Mouse (Mus musculus) midbrain, postnatal 0 days (tissue): Measurements from ENCODE around the gene Cct5. TPM values are rescaled to one million over a fixed set of nuclear protein-coding genes. Genes with fewer than 3 reads are reported as not detected.
A peak's percentile ranks its signal among the peaks of the same experiment; 100 is the strongest.

Source experiments
- ATAC-seq: fragments of 200-750 bp; cut with Nextera tagmentation; 2 replicates; pipeline ENCODE4 v1.8.0; 2017; ENCODE audit warnings: moderate number of reproducible peaks, mild to moderate bottlenecking, moderate TSS enrichment, moderate library complexity; ENCODE audit not compliant: low FRiP score
- DNase-seq: peaks from one replicate; pipeline ENCODE4 v3.0.0-alpha.2; 2015; ENCODE audit warnings: low spot score
- H3K27ac ChIP-seq: fragments of 300-500 bp; sonication (generic); 2 replicates; pipeline ENCODE4 v1.5.1; 2014; ENCODE audit warnings: low read depth, mild to moderate bottlenecking, low read length, mixed read lengths
- H3K27me3 ChIP-seq: fragments of 300-500 bp; sonication (generic); 2 replicates; pipeline ENCODE4 v1.6.1; 2014; ENCODE audit warnings: low read length, control low read depth, mixed read lengths; ENCODE audit not compliant: insufficient read depth
- H3K36me3 ChIP-seq: fragments of 300-500 bp; sonication (generic); 2 replicates; pipeline ENCODE4 v1.6.1; 2014; ENCODE audit warnings: low read length, control low read depth, mixed read lengths; ENCODE audit not compliant: insufficient read depth
- H3K4me1 ChIP-seq: fragments of 300-500 bp; sonication (generic); 2 replicates; pipeline ENCODE4 v1.6.1; 2014; ENCODE audit warnings: mild to moderate bottlenecking, control low read depth, antibody characterized with exemption, low read length, mixed read lengths; ENCODE audit not compliant: insufficient read depth
- H3K4me2 ChIP-seq: fragments of 300-500 bp; sonication (generic); 2 replicates; pipeline ENCODE4 v1.6.1; 2014; ENCODE audit warnings: low read depth, mild to moderate bottlenecking, low read length, mixed read lengths; ENCODE audit not compliant: poor library complexity, severe bottlenecking
- H3K4me3 ChIP-seq: fragments of 300-500 bp; sonication (generic); 2 replicates; pipeline ENCODE4 v1.5.1; 2014; ENCODE audit warnings: low read depth, mild to moderate bottlenecking, low read length, moderate library complexity
- H3K9ac ChIP-seq: fragments of 300-500 bp; sonication (generic); replicated peaks from 2 replicates; pipeline ENCODE4 v1.6.1; 2014; ENCODE audit warnings: mild to moderate bottlenecking, low read length, moderate library complexity, mixed read lengths; ENCODE audit not compliant: poor library complexity, severe bottlenecking
- H3K9me3 ChIP-seq: fragments of 300-500 bp; sonication (generic); 2 replicates; pipeline ENCODE4 v1.6.1; 2016; ENCODE audit warnings: low read length, control low read depth
- CTCF ChIP-seq: IDR thresholded peaks from 2 replicates; pipeline ENCODE4 v1.5.1; 2016; ENCODE audit warnings: antibody characterized with exemption, mild to moderate bottlenecking
- WGBS: fragments of 180-500 bp; shearing (Covaris S2); extraction: QIAGEN DNeasy Blood & Tissue Kit; methylation state at CpG from one replicate; pipeline ENCODE4 v1.1.7; 2014; 5-methylcytosine and 5-hydroxymethylcytosine counted together
- polyA plus RNA-seq: library from polyadenylated mRNA; unstranded; fragments of >200 nt; fragmentation: Nextera tagmentation; extraction: Ambion mirVana; gene quantifications from 2 replicates; pipeline ENCODE4 v1.2.1, GENCODE M21; 2015
- total RNA-seq: library from RNA; depleted of rRNA; stranded (reverse); fragments of >200 nt; gene quantifications from 2 replicates; pipeline ENCODE4 v1.2.3, GENCODE M21; 2014; rRNA removed

The Cct5 gene
- total RNA-seq (336 and 346 TPM in 2 replicates), polyA plus RNA-seq (435 and 440 TPM in 2 replicates)

DNA sequence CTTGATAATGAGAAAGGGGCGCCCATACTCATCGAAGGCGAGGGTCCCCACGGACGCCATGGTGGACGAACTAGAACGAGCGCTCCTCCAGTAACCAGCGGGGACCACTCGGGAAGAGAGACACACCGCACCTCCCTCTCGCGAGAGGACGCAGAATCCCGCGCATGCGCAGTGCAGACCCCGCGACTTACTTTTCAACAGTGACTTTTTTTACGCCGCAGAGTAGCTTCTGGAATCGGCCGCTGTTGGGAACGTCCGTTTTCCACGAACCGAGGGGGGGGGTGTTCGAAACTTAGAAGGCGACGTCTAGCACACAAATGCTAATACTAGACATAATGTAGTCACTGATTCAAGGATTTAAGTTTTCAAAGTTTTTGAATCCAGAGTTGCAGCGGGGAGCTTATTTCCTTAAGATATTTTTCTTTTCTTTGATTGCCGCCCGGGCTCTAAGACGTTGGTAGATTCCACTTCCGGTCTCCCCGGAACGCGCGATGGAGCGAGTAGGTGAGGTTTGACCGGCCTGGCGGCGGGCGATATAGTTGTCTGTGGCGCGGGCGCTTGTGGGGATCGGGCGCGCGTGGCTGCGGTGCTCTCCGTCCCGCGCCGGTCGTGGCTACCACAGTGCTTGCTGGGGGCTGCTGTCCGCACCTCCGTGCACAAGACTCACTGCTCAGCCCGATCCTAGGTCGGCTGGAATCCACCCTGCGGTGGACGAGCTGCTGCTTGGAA, at the start of gene Cct5, which contains the start of gene Fam173b:
Gene Cct5, minus strand, starts transcription at position 159 of the 729 bp plus-strand sequence.
Gene Fam173b, plus strand, starts transcription at position 207 of the 729 bp plus-strand sequence.
- TF ChIP-seq CTCF, result no peak
- under 1% methylated on average over 63 of the region's 63 CpGs for WGBS
- ATAC-seq (peak; percentile 90), DNase-seq (peak; percentile 99)
- H3K4me2 ChIP-seq, result peak within 1 kb of the TSS; percentile 94
- no peaks in the 10 kb centered on the region for H3K9me3 ChIP-seq
- H3K9ac ChIP-seq, result peak within 1 kb of the TSS; percentile 76
- no peaks in the 10 kb centered on the region for H3K27me3 ChIP-seq
- peaks cover 4% of the 10 kb centered on the region for H3K36me3 ChIP-seq
- H3K4me1 ChIP-seq, result peaks cover 16% of the 10 kb centered on the region; the same call in 1 of the 2 replicates
- H3K27ac ChIP-seq, result peak within 1 kb of the TSS; percentile 89
- peak within 1 kb of the TSS; percentile 65 for H3K4me3 ChIP-seq

DNA sequence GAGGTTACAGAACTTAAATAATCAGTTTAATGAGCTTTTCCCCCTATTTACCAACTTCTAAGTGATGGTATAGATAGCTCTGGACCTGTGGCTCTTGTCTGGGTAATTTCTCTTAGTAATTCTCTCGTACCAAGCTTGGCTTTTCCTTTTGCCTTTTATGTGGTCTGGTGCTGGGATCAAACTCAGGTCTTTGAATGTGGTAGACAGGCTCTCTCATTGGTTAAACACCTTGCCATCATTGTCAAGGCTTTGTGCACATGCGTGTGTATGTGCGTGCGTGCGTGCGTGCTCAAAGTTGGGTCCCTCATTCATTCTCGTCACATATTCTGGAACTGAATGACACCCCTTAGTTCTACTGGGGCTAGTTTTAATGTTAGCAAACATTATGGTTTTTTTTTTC, 49.2 kb upstream of the Cct5 start:
- H3K9ac ChIP-seq, result no peak overlapping the region
- ATAC-seq (no peak), DNase-seq (no peak)
- TF ChIP-seq CTCF, result no peak
- H3K36me3 ChIP-seq, result no peaks in the 10 kb centered on the region
- WGBS, result 96% methylated on average over 7 of the region's 7 CpGs
- H3K4me1 ChIP-seq, result no peaks in the 10 kb centered on the region
- H3K4me2 ChIP-seq, result no peak overlapping the region
- H3K9me3 ChIP-seq, result no peaks in the 10 kb centered on the region
- H3K27ac ChIP-seq, result no peak overlapping the region
- no peaks in the 10 kb centered on the region for H3K27me3 ChIP-seq
- no peak overlapping the region for H3K4me3 ChIP-seq

DNA sequence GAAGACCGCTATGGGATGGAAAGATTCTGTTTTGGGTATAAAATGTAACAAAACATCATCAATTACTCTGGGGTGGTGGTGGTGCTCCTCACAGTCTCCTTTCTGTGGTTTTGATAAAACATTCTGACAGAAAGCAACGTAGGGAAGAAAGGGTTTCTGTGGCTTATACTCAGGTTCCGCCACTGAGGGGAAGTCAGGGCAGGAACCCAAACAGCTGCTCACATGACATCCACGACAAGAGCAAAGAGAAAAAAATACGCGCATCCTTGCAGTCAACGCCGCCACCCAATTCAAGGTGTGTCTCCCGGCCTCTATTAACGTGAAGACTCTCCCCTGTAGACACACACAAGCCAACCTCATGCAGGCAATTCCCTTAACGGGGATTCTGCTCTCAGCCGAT, 48.1 kb upstream of the Cct5 start:
- no peak overlapping the region for H3K4me2 ChIP-seq
- H3K27me3 ChIP-seq, result no peaks in the 10 kb centered on the region
- no peak for DNase-seq
- H3K4me1 ChIP-seq, result no peaks in the 10 kb centered on the region
- no peaks in the 10 kb centered on the region for H3K36me3 ChIP-seq
- 97% methylated on average over 12 of the region's 12 CpGs for WGBS
- no peak for TF ChIP-seq CTCF
- H3K9me3 ChIP-seq, result no peaks in the 10 kb centered on the region
- H3K9ac ChIP-seq, result no peak overlapping the region
- no peak for ATAC-seq
- no peak overlapping the region for H3K27ac ChIP-seq
- H3K4me3 ChIP-seq, result no peak overlapping the region

DNA sequence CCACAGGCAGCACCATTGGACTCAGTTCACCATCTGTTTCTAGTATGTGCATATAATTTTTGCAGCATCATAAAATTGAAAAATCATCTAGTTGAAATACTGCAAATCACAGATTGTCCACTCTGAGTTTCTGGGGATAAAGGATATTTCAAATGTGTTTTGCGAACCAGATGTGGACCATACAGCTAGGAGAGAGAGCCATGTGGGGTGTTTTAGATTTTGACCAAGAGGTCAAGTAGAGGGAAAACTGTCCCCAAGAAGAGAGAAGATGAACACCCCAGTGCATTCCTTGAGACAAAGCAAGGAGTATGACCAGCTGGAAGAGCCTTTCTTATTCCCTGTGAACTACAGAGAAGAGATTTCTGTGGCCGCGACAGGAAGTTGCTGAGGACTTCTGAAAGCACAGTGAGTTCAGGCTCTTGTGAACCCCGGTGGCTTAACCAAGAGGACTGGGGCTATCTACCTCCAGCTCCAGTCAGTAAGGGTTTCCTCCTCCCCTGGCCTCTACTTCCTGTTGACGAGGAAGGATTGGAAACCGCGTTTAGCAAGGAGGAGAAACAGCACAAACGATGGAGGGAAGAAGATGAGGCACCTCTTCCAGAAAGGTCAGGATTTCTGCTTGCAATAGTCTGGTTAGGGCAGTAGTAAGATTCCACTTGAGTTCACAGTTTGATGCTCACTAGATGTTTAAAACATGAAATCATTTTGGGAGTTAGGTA, 46.4 kb upstream of the Cct5 start:
- no peaks in the 10 kb centered on the region for H3K9me3 ChIP-seq
- no peaks in the 10 kb centered on the region for H3K4me1 ChIP-seq
- H3K4me3 ChIP-seq, result no peak overlapping the region
- H3K27me3 ChIP-seq, result no peaks in the 10 kb centered on the region
- H3K36me3 ChIP-seq, result no peaks in the 10 kb centered on the region
- H3K27ac ChIP-seq, result no peak overlapping the region
- no peak for TF ChIP-seq CTCF
- DNase-seq (no peak), ATAC-seq (no peak)
- 85% methylated on average over 8 of the region's 8 CpGs for WGBS
- no peak overlapping the region for H3K4me2 ChIP-seq
- H3K9ac ChIP-seq, result no peak overlapping the region

DNA sequence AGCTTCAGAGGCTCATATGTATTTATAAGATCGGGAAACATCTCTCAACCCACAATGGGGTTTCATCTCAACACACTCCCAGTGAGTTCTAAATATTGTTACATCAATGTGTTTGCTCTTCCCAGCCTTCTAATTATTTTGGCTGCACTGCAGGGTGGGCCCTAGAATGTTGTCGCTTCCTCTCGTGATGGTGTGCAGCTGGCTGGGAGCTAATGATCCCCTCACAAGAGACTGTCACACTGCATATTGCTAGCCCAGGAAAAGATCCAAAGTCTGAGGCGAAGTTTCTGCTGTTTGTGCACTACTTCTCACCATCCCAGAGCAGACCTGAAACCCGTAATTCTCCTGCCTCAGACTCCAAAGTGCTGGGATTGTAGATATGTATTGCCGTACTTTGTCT, 45.6 kb upstream of the Cct5 start:
- TF ChIP-seq CTCF, result no peak
- H3K9ac ChIP-seq, result no peak overlapping the region
- no peak overlapping the region for H3K27ac ChIP-seq
- H3K4me2 ChIP-seq, result no peak overlapping the region
- no peak overlapping the region for H3K4me3 ChIP-seq
- no peak for ATAC-seq
- H3K36me3 ChIP-seq, result no peaks in the 10 kb centered on the region
- no peaks in the 10 kb centered on the region for H3K4me1 ChIP-seq
- no peaks in the 10 kb centered on the region for H3K9me3 ChIP-seq
- WGBS, result 87% methylated on average over 6 of the region's 6 CpGs
- no peak for DNase-seq
- no peaks in the 10 kb centered on the region for H3K27me3 ChIP-seq

DNA sequence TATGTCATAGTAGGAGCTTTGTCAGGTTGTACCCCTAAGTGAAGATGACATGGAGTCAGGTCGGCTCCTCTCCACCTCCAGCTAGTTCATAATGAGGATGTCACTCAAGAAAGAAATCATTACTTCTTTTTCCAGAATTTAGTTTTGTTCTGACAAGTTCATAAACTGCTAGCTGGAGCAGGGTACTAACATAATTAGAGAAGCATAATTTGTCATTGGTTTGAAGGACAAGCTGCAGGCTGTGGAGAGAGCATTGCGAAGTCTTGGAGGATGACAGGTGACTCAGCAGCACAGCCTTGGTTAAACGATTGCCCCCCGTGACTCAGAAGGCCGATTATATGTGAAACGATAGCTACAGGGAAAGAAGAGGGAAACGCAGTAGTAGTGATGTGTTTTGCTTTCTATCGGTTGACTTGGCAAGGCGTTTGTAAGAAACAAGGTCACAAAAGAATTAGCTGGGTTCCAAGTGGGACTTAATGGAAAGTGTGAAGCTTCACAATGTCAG, 34.5 kb upstream of the Cct5 start:
- Histone ChIP-seq H3K4me1 (no peaks in the 10 kb centered on the region), H3K27me3 (no peaks in the 10 kb centered on the region), H3K4me2 (no peak overlapping the region), H3K9me3 (no peaks in the 10 kb centered on the region), H3K9ac (no peak overlapping the region), H3K4me3 (no peak overlapping the region), H3K27ac (no peak overlapping the region), H3K36me3 (no peaks in the 10 kb centered on the region)
- DNase-seq (no peak), ATAC-seq (no peak)
- WGBS, result 82% methylated on average over 9 of the region's 9 CpGs
- no peak for TF ChIP-seq CTCF
